Mouse (Mus musculus) midbrain, embryonic 10.5 days (tissue): Measurements from ENCODE around the gene CK137956. TPM values are rescaled to one million over a fixed set of nuclear protein-coding genes. Genes with fewer than 3 reads are reported as not detected.
A peak's percentile ranks its signal among the peaks of the same experiment; 100 is the strongest.

ENCODE experiments used
- DNase-seq: peaks from one replicate; pipeline ENCODE4 v3.0.0-alpha.2; 2017; ENCODE audit warnings: low spot score
- H3K27ac ChIP-seq: fragments of 300-500 bp; sonication (generic); replicated peaks from 2 replicates; pipeline ENCODE4 v1.5.1; 2016; ENCODE audit warnings: mild to moderate bottlenecking
- H3K27me3 ChIP-seq: fragments of 300-500 bp; sonication (generic); 2 replicates; pipeline ENCODE4 v1.6.1; 2016; ENCODE audit warnings: low read depth, mild to moderate bottlenecking; ENCODE audit not compliant: poor library complexity, severe bottlenecking
- H3K36me3 ChIP-seq: fragments of 300-500 bp; sonication (generic); 2 replicates; pipeline ENCODE4 v1.6.1; 2016; ENCODE audit warnings: mild to moderate bottlenecking, moderate library complexity
- H3K4me1 ChIP-seq: fragments of 300-500 bp; sonication (generic); 2 replicates; pipeline ENCODE4 v1.6.1; 2016
- H3K4me3 ChIP-seq: fragments of 300-500 bp; sonication (generic); 2 replicates; pipeline ENCODE4 v1.5.1; 2016; ENCODE audit warnings: mild to moderate bottlenecking, moderate library complexity
- H3K9me3 ChIP-seq: fragments of 300-500 bp; sonication (generic); replicated peaks from 2 replicates; pipeline ENCODE4 v1.6.1; 2016; ENCODE audit warnings: mild to moderate bottlenecking
- WGBS: fragments of 180-500 bp; shearing (Covaris S2); methylation state at CpG from one replicate; pipeline ENCODE4 v1.1.7; 2016; 5-methylcytosine and 5-hydroxymethylcytosine counted together
- polyA plus RNA-seq: library from polyadenylated mRNA; unstranded; fragments of >200 nt; fragmentation: Nextera tagmentation; extraction: Ambion mirVana; gene quantifications from 2 replicates; pipeline ENCODE4 v1.2.1, GENCODE M21; 2016

CK137956 gene
- 0.83 and 0.86 TPM in 2 replicates for polyA plus RNA-seq

GRCm38 (mm10) chr4:127970901-127971868, at the start of gene CK137956:
Gene CK137956 (minus strand): TSS chr4:127970951.
- H3K4me3 ChIP-seq = peak within 1 kb of the TSS; percentile 40

DNA sequence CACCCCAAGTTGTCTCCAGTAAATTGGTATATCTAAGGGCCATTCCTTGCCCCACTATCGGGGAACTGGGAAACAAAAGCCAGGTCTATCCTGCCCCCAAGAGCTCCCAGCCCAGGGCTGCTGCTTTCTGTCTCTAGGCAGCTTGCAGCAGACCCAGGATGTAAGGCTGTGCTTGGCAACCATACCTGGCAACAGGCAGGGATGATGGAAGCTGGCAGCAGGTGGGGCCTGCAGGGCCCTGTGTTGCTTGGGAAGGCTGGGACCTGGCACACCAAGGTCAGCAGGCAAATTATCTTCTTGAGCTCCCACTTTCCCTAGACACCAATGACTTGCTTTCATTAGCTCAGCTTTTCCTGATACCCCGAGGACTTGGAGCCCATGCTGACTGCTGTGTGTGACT, 48.7 kb upstream of the CK137956 start:
- Histone ChIP-seq H3K4me3 (no peak overlapping the region), H3K27ac (peak overlapping the region; percentile 55), H3K36me3 (no peaks in the 10 kb centered on the region), H3K27me3 (no peaks in the 10 kb centered on the region), H3K9me3 (no peaks in the 10 kb centered on the region), H3K4me1 (peaks cover 16% of the 10 kb centered on the region)
- DNase-seq = no peak
- WGBS = 83% methylated on average over 2 of the region's 2 CpGs

More at GRCm38 (mm10) chr4:127970901-127971868, at the start of gene CK137956:
- Histone ChIP-seq H3K27me3 (peaks cover 49% of the 10 kb centered on the region), H3K36me3 (no peaks in the 10 kb centered on the region), H3K4me1 (peaks cover 18% of the 10 kb centered on the region), H3K27ac (peak within 1 kb of the TSS; percentile 52; the same call in 1 of the 2 replicates), H3K9me3 (no peaks in the 10 kb centered on the region)
- WGBS = 6% methylated on average over 39 of the region's 39 CpGs
- DNase-seq = peak; percentile 54

- WGBS = 77% methylated on average over 3 of the region's 3 CpGs
Observed at GRCm38 (mm10) chr4:128004797-128005452, 34.2 kb upstream of the CK137956 start.

GRCm38 (mm10) chr4:128002638-128003101, 31.9 kb upstream of the CK137956 start:
- Histone ChIP-seq H3K27ac (no peak overlapping the region), H3K36me3 (no peaks in the 10 kb centered on the region), H3K4me3 (no peak overlapping the region), H3K27me3 (no peaks in the 10 kb centered on the region), H3K4me1 (0 out of 2 replicates have a peak, but pooled peaks cover 3% of the 10 kb centered on the region), H3K9me3 (no peaks in the 10 kb centered on the region)
- DNase-seq = no peak
- WGBS = 75% methylated on average over 4 of the region's 4 CpGs

More at GRCm38 (mm10) chr4:128004797-128005452, 34.2 kb upstream of the CK137956 start:
- Histone ChIP-seq H3K4me1 (no peaks in the 10 kb centered on the region), H3K4me3 (no peak overlapping the region), H3K36me3 (no peaks in the 10 kb centered on the region), H3K27me3 (no peaks in the 10 kb centered on the region), H3K27ac (no peak overlapping the region), H3K9me3 (no peaks in the 10 kb centered on the region)
- DNase-seq = no peak

- Histone ChIP-seq H3K27ac (no peak overlapping the region), H3K36me3 (no peaks in the 10 kb centered on the region), H3K27me3 (no peaks in the 10 kb centered on the region), H3K4me3 (no peak overlapping the region), H3K4me1 (0 out of 2 replicates have a peak, but pooled peaks cover 3% of the 10 kb centered on the region), H3K9me3 (no peaks in the 10 kb centered on the region)
- WGBS = 87% methylated on average over 3 of the region's 3 CpGs
- no peak for DNase-seq
Observed at GRCm38 (mm10) chr4:127999281-127999680, 28.5 kb upstream of the CK137956 start.

DNA sequence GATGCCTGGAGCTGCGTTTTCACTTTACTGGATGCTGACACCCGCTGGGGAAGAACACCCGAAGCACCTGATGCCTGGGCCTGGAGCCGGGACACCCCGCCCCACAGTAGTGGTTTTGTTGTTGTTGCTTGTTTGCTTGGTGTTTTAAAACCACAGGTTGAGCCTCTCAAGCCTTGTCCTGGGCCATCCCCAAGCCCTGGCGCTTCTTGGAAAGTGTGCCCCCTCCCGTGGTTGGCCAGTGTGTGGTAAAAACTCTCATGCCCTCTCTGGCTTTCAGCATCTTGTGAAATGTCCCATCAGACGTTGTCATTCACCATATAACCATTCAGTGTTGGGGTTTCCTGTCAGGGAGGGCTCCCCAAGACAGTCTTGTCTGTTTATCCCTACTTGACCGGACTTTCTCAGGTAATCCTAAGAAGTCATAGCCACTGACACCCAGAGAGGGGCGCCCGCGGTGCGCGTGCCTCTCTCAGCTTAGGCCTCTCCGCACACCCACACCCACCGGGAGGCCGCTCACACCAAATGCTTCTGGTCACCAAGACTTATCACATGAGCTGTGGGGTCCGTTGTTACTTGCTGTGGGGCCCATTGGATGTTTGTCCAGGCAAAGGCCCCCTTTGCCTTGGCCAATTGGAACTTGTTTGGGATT, 18.7 kb upstream of the CK137956 start:
- Histone ChIP-seq H3K4me1 (peaks cover 41% of the 10 kb centered on the region), H3K9me3 (no peaks in the 10 kb centered on the region), H3K27ac (no peak overlapping the region), H3K36me3 (no peaks in the 10 kb centered on the region), H3K4me3 (peak overlapping the region; percentile 75), H3K27me3 (peaks cover 66% of the 10 kb centered on the region)
- WGBS = 9% methylated on average over 18 of the region's 18 CpGs
- peak; percentile 54 for DNase-seq

DNA sequence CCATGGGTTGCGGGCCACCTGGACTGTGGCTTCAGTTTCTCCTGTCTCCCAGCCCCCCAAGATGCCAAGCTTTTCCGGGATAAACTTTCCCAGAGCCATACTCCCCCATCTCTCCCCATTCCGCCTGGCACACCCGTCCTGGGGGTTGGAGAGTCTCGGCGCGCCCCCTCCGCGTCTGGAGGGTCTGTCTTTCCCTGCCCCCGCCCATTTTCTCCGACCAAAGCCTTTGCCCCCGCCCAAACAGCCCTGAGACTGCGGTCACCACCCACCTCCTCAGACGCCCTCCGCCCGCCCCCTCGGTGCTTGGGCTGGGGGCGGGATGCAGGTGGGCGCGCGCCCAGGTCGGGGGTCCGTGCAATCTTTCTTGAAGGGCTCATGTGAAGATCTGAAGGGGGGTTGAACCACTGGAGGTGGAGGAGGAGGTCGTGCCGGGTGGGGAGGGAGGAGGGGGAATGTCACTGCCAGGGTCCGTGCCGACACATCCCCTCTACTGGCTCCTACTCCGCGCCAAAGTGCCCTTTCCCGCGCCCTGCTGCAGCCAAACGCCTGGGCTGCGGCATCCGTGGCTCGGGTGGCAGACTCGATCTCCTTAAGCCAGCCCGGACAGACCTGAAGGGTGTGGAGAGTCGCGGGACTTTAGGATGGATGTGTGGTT, 17.9 kb upstream of the CK137956 start:
- WGBS = under 1% methylated on average over 39 of the region's 39 CpGs
- Histone ChIP-seq H3K4me1 (peaks cover 41% of the 10 kb centered on the region), H3K27ac (peak overlapping the region; percentile 84), H3K9me3 (no peaks in the 10 kb centered on the region), H3K27me3 (peaks cover 73% of the 10 kb centered on the region), H3K4me3 (peak overlapping the region; percentile 75), H3K36me3 (no peaks in the 10 kb centered on the region)
- peak; percentile 32 for DNase-seq

DNA sequence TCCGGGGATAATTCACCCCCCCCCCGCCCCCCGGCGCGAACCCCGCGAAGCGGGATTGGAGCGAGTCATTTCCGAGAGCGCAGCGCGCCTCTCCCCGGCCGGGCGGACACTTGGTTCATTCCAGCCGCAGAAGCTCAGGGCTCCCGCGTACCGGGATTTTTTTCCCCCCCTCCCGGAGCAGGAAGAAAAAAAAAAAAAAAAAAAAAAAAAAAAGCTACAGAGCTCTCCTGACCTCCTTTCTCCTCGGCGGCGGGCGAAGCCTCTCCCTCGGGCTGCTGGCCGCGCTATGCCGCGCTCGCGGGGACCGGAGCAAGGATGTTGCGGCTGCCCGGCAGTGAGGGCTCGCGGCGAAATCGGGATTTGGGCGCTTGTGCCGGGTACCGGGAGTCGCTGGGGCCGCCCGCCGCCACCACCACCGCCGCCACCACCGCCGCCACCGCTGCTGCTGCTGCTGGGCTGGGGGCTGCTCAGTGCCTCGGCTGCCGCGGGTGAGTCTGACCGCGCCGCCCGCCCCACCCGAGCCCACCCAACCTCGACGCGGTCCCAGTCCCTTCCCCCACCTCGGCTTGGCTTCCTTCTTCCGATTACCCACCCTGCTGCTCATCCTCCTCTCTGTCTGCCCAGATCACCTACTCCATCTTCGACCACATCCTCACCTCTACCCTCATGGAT, 17.2 kb upstream of the CK137956 start, which contains the start of gene Csmd2:
TSS of gene Csmd2 (plus strand) at position 74 of the 672 bp plus-strand sequence.
- WGBS = 0% methylated on average over 55 of the region's 65 CpGs
- Histone ChIP-seq H3K27ac (peak within 1 kb of the TSS; percentile 84), H3K4me3 (peak within 1 kb of the TSS; percentile 75), H3K36me3 (no peaks in the 10 kb centered on the region), H3K4me1 (peaks cover 41% of the 10 kb centered on the region), H3K9me3 (no peaks in the 10 kb centered on the region), H3K27me3 (peaks cover 74% of the 10 kb centered on the region)
- peak; percentile 60 for DNase-seq

DNA sequence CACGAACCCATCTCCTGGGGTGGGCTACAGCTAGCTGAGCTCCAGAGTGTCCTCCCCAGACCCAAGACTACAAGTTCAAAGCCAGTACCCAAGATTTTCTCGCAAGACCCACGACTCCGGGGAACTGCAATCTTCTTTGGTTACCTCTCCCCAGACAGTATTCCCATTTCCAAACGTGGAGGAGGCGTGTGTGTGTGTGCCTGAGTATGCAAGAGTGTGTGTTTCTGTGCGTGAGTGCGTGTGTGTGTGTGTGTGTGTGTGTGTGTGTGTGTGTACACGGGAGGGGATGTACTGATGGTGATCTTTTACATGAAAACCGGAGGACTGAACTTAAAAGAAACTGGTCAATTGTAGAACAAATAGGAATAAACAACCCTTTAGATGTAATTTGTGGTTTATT, 16.5 kb upstream of the CK137956 start:
- H3K4me1 ChIP-seq = peaks cover 41% of the 10 kb centered on the region
- DNase-seq = peak; percentile 38
- H3K9me3 ChIP-seq = no peaks in the 10 kb centered on the region
- no peaks in the 10 kb centered on the region for H3K36me3 ChIP-seq
- peaks cover 80% of the 10 kb centered on the region for H3K27me3 ChIP-seq
- WGBS = 8% methylated on average over 10 of the region's 10 CpGs
- H3K27ac ChIP-seq = 0 out of 2 replicates have a peak overlapping the region, but pooled peaks have one; percentile 38
- H3K4me3 ChIP-seq = peak overlapping the region; percentile 75

- peaks cover 42% of the 10 kb centered on the region for H3K4me1 ChIP-seq
Observed at GRCm38 (mm10) chr4:127986491-127987075, 15.8 kb upstream of the CK137956 start.

GRCm38 (mm10) chr4:127985874-127986273, 15.1 kb upstream of the CK137956 start:
- peaks cover 77% of the 10 kb centered on the region for H3K27me3 ChIP-seq
- H3K9me3 ChIP-seq = no peaks in the 10 kb centered on the region
- H3K36me3 ChIP-seq = no peaks in the 10 kb centered on the region
- WGBS = 7% methylated on average over 10 of the region's 10 CpGs
- H3K4me1 ChIP-seq = peaks cover 49% of the 10 kb centered on the region
- DNase-seq = no peak
- H3K4me3 ChIP-seq = peak overlapping the region; percentile 75; the same call in 1 of the 2 replicates
- H3K27ac ChIP-seq = peak overlapping the region; percentile 33; the same call in 1 of the 2 replicates

More at GRCm38 (mm10) chr4:127986491-127987075, 15.8 kb upstream of the CK137956 start:
- Histone ChIP-seq H3K9me3 (no peaks in the 10 kb centered on the region), H3K27ac (peak overlapping the region; percentile 33; the same call in 1 of the 2 replicates), H3K27me3 (peaks cover 80% of the 10 kb centered on the region), H3K36me3 (no peaks in the 10 kb centered on the region), H3K4me3 (peak overlapping the region; percentile 75)
- 2% methylated on average over 25 of the region's 25 CpGs for WGBS
- DNase-seq = peak; percentile 53
